Mouse (Mus musculus): ENCODE results near the gene Foxp4. TPM values are rescaled to one million over a fixed set of nuclear protein-coding genes. Genes with fewer than 3 reads are reported as not detected.
A peak's percentile ranks its signal among the peaks of the same experiment; 100 is the strongest.

The Foxp4 gene
- polyA plus RNA-seq, 1 experiment from 2014 or later, result 13.9 TPM

DNA sequence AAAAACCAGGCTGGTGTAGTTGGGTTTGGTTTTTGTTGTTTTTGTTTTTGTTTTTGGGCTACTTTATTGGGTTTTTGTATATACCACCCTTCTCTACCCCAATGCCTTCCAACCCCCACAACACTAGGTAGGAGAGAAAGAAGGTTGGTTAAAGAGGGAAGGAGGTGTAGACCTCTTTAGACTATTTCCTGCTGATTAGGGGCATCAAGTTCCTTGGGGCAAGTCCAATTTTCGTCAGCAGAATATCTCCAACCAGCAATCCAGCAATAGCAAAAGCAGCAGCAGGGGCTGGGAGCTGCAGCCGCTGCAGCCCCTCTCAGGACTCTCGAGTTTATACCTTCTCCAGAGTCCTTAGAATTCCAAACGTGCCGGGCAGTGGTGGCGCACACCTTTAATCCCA, 14.4 kb upstream of the Foxp4 start:
- no peak overlapping the region for H3K4me3 ChIP-seq (replicated peaks; ENCODE audit: low read length)
- H3K9me3 ChIP-seq (replicated peaks; ENCODE audit: control insufficient read depth, low read length), result no peaks in the 10 kb centered on the region
- no peak for ATAC-seq (ENCODE audit: insufficient read depth, low FRiP score)
- no peak overlapping the region for H3K9ac ChIP-seq (ENCODE audit: low read length)
- H3K36me3 ChIP-seq (ENCODE audit: control insufficient read depth, insufficient read depth, low read length), result no peaks in the 10 kb centered on the region
- H3K4me2 ChIP-seq (ENCODE audit: low read depth, low read length), result no peak overlapping the region
- WGBS, result 72% methylated on average over 6 of the region's 6 CpGs
- no peaks in the 10 kb centered on the region for H3K27me3 ChIP-seq (ENCODE audit: control insufficient read depth, insufficient read depth, low read length)
- 0 out of 2 replicates have a peak, but pooled peaks cover 5% of the 10 kb centered on the region for H3K4me1 ChIP-seq (ENCODE audit: control insufficient read depth, insufficient read depth, low read length)
- no peak overlapping the region for H3K27ac ChIP-seq (ENCODE audit: low read length)

DNA sequence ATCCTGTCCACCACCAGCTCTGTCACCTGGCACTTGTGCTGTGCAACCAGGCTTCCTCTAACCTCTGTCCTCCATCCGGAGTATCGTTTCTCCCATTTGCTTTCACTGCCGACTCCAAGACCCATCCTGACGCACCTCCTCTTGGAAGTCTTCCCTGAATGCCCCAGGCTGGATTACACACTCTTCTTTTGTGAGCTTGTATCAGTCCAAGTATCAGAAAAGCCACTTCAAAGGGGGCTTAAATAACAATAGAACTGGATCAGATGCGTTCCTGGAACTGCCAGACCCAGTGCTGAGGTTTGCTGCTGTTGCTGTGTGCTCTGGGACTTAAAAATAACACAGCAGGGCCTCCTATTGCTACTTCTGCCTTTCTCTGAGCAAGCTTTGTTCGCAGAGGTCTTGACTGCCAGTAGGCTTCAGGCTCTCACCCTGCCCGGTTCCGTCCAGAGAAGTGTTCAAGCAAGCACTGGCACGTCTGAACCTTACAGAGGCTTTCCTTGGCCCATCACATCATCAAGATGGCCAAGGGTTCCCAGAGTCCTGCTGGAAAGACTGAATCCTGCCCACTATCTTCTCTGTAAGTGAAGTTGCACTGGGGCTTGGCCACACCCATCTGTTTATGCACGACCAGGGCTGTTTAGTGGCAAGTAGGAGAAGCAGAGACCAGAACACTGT, 13.6 kb upstream of the Foxp4 start:
- 59% methylated on average over 10 of the region's 10 CpGs for WGBS
- no peaks in the 10 kb centered on the region for H3K9me3 ChIP-seq (replicated peaks; ENCODE audit: control insufficient read depth, low read length)
- H3K4me2 ChIP-seq (ENCODE audit: low read depth, low read length), result no peak overlapping the region
- no peak for ATAC-seq (ENCODE audit: insufficient read depth, low FRiP score)
- no peaks in the 10 kb centered on the region for H3K27me3 ChIP-seq (ENCODE audit: control insufficient read depth, insufficient read depth, low read length)
- H3K4me3 ChIP-seq (replicated peaks; ENCODE audit: low read length), result no peak overlapping the region
- no peaks in the 10 kb centered on the region for H3K36me3 ChIP-seq (ENCODE audit: control insufficient read depth, insufficient read depth, low read length)
- 0 out of 2 replicates have a peak, but pooled peaks cover under 1% of the 10 kb centered on the region for H3K4me1 ChIP-seq (ENCODE audit: control insufficient read depth, insufficient read depth, low read length)
- H3K27ac ChIP-seq (ENCODE audit: low read length), result no peak overlapping the region
- no peak overlapping the region for H3K9ac ChIP-seq (ENCODE audit: low read length)

DNA sequence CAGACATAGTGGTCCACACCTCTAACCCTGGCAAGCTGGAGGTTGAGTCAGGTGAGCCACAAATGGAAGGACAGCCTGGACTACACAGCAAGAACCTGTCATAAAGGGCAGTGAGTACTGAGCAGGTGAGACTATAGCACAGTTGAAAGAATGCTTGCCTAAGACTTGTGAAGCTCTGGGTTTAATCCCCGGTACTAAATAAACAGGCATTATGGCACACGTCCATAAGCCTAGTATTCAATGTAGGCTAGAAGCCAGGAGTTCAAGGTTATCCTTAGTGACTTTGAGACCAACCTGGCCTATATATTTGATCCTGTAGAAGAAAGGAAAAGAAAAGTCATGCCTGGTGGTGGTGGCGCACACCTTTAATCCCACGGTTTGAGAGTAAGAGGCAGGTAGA, 12.1 kb upstream of the Foxp4 start:
- H3K9ac ChIP-seq (ENCODE audit: low read length), result no peak overlapping the region
- 79% methylated on average over 4 of the region's 4 CpGs for WGBS
- no peaks in the 10 kb centered on the region for H3K36me3 ChIP-seq (ENCODE audit: control insufficient read depth, insufficient read depth, low read length)
- no peaks in the 10 kb centered on the region for H3K4me1 ChIP-seq (ENCODE audit: control insufficient read depth, insufficient read depth, low read length)
- H3K4me3 ChIP-seq (replicated peaks; ENCODE audit: low read length), result no peak overlapping the region
- H3K27me3 ChIP-seq (ENCODE audit: control insufficient read depth, insufficient read depth, low read length), result no peaks in the 10 kb centered on the region
- no peak overlapping the region for H3K27ac ChIP-seq (ENCODE audit: low read length)
- ATAC-seq (ENCODE audit: insufficient read depth, low FRiP score), result no peak
- no peak overlapping the region for H3K4me2 ChIP-seq (ENCODE audit: low read depth, low read length)
- H3K9me3 ChIP-seq (replicated peaks; ENCODE audit: control insufficient read depth, low read length), result no peaks in the 10 kb centered on the region

DNA sequence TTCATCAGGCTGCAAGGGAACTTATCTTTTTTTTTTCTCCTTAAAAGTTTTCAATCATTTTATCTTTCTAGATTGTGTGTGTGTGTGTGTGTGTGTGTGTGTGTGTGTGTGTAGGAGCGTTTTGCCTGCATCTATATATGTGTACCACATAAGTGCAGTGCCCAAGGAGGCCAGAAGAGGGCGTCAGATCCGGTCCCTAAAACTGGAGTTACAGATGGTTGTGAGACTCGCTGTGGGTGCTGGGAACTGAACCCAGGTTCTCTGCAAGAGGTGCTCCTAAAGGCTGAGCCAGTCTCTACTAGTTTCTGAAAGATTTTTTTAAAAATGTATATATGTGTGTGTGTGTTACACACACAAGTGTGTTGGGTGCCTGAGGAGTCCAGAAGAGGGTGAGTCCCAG, 5.0 kb upstream of the Foxp4 start:
- Histone ChIP-seq H3K4me2 (ENCODE audit: low read depth, low read length) (no peak overlapping the region), H3K36me3 (ENCODE audit: control insufficient read depth, insufficient read depth, low read length) (no peaks in the 10 kb centered on the region), H3K27me3 (ENCODE audit: control insufficient read depth, insufficient read depth, low read length) (no peaks in the 10 kb centered on the region), H3K4me1 (ENCODE audit: control insufficient read depth, insufficient read depth, low read length) (peaks cover 8% of the 10 kb centered on the region), H3K9ac (ENCODE audit: low read length) (no peak overlapping the region), H3K9me3 (replicated peaks; ENCODE audit: control insufficient read depth, low read length) (0 out of 2 replicates have a peak, but pooled peaks cover 3% of the 10 kb centered on the region), H3K27ac (ENCODE audit: low read length) (no peak overlapping the region), H3K4me3 (replicated peaks; ENCODE audit: low read length) (no peak overlapping the region)
- ATAC-seq (ENCODE audit: insufficient read depth, low FRiP score), result no peak
- 88% methylated on average over 4 of the region's 4 CpGs for WGBS

DNA sequence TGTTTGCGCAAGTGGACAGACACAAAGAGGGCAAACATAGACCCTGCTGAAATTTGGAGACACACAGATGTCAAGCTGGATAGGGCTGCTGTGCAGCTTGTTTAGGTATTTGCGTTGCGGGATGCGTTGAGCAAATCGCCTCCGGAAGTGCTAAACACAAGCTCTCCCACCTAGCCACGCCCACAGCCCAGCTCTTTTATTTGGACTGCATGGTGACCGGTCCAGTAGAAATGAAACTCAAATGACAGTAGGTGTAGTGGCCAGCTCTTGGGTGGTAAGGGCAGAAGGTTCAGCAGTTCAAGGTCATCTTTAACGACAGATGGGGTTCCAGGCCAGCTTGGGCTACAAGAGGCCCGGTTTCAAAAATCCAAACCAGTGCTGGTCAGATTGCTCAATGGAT, 1.5 kb upstream of the Foxp4 start:
- Histone ChIP-seq H3K27ac (ENCODE audit: low read length) (peak overlapping the region; percentile 97), H3K9me3 (replicated peaks; ENCODE audit: control insufficient read depth, low read length) (0 out of 2 replicates have a peak, but pooled peaks cover 3% of the 10 kb centered on the region), H3K4me3 (replicated peaks; ENCODE audit: low read length) (peak overlapping the region; percentile 98), H3K9ac (ENCODE audit: low read length) (peak overlapping the region; percentile 99), H3K27me3 (ENCODE audit: control insufficient read depth, insufficient read depth, low read length) (no peaks in the 10 kb centered on the region), H3K4me1 (ENCODE audit: control insufficient read depth, insufficient read depth, low read length) (peaks cover 23% of the 10 kb centered on the region), H3K4me2 (ENCODE audit: low read depth, low read length) (peak overlapping the region; percentile 84), H3K36me3 (ENCODE audit: control insufficient read depth, insufficient read depth, low read length) (no peaks in the 10 kb centered on the region)
- WGBS, result 35% methylated on average over 10 of the region's 10 CpGs
- no peak for ATAC-seq (ENCODE audit: insufficient read depth, low FRiP score)

DNA sequence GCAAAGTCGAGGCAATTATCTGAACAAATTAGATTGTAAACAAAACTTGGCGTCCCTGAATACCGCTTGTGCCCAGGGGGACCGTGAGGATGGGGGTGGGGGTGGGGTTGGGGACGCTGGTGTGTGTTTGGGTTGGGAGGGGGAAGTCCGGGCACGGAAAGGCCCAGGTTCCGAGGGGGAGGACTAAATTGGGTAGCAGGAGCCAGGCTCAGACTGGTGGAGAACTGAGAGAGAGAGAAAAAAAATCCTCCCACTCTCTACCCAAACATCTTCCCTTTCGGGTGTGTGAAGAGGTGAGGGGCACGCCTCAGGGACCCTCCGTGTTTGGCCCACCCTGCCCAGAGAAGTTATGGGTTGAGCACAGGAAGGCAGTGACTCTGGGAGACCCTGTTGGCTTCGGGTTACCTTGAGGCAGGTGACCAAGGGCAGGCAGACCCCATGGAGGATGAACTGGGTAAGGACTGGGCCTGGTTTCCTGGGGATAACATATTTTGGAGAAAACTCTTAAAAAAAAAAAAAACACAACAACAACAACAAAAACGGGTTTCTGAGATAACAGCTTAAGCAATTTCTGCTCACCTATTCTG, 988 bp upstream of the Foxp4 start:
- Histone ChIP-seq H3K4me1 (ENCODE audit: control insufficient read depth, insufficient read depth, low read length) (peaks cover 28% of the 10 kb centered on the region), H3K9ac (ENCODE audit: low read length) (peak overlapping the region; percentile 99), H3K9me3 (replicated peaks; ENCODE audit: control insufficient read depth, low read length) (0 out of 2 replicates have a peak, but pooled peaks cover 3% of the 10 kb centered on the region), H3K27ac (ENCODE audit: low read length) (peak overlapping the region; percentile 97), H3K4me3 (replicated peaks; ENCODE audit: low read length) (peak overlapping the region; percentile 98), H3K4me2 (ENCODE audit: low read depth, low read length) (peak overlapping the region; percentile 84), H3K36me3 (ENCODE audit: control insufficient read depth, insufficient read depth, low read length) (no peaks in the 10 kb centered on the region), H3K27me3 (ENCODE audit: control insufficient read depth, insufficient read depth, low read length) (no peaks in the 10 kb centered on the region)
- 2% methylated on average over 13 of the region's 13 CpGs for WGBS
- ATAC-seq (ENCODE audit: insufficient read depth, low FRiP score), result no peak

DNA sequence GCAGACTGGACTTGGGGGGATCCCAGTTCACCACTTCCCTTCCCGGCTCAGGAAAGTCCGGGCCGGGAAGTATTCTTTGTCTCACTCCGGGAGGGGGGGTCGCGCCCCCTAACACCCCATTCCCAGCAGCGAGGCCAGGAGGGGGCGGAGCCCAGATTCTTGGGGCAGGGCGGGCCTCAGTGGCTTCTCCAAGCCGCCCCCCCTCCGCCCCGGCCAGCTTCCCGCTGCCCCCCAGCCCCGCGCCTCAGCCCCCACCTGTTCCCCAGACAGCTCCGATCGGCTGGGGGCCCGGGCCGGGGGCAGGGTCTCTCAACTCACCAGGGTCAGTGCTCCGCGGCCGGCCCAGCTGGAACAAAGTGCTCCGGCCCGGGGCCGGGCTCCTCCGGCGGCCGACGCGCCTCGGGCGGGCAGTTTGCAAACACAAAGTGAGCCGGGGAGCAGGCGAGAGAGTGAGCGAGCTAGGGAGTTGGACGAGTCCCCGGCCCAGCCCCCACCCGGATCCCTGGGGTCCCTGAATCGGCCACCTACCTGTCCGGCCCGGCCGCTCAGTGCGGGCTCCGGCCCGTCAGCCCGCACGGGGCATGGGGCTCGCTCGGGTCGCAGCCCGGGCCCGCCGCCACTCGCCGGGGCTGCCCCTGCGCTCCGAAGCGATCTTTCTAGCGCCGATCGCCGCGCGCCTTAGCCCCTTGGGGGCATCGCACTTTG, 615 bp downstream of the Foxp4 start:
- peak; percentile 27; the same call in 1 of the 2 replicates for ATAC-seq (ENCODE audit: insufficient read depth, low FRiP score)
- peak overlapping the region; percentile 99 for H3K9ac ChIP-seq (ENCODE audit: low read length)
- H3K36me3 ChIP-seq (ENCODE audit: control insufficient read depth, insufficient read depth, low read length), result no peaks in the 10 kb centered on the region
- H3K9me3 ChIP-seq (replicated peaks; ENCODE audit: control insufficient read depth, low read length), result no peaks in the 10 kb centered on the region
- H3K4me3 ChIP-seq (replicated peaks; ENCODE audit: low read length), result peak overlapping the region; percentile 98
- under 1% methylated on average over 63 of the region's 65 CpGs for whole genome bisulfite sequencing
- peaks cover 37% of the 10 kb centered on the region for H3K4me1 ChIP-seq (ENCODE audit: control insufficient read depth, insufficient read depth, low read length)
- H3K27me3 ChIP-seq (ENCODE audit: control insufficient read depth, insufficient read depth, low read length), result no peaks in the 10 kb centered on the region
- peak overlapping the region; percentile 84 for H3K4me2 ChIP-seq (ENCODE audit: low read depth, low read length)
- H3K27ac ChIP-seq (ENCODE audit: low read length), result peak overlapping the region; percentile 97

DNA sequence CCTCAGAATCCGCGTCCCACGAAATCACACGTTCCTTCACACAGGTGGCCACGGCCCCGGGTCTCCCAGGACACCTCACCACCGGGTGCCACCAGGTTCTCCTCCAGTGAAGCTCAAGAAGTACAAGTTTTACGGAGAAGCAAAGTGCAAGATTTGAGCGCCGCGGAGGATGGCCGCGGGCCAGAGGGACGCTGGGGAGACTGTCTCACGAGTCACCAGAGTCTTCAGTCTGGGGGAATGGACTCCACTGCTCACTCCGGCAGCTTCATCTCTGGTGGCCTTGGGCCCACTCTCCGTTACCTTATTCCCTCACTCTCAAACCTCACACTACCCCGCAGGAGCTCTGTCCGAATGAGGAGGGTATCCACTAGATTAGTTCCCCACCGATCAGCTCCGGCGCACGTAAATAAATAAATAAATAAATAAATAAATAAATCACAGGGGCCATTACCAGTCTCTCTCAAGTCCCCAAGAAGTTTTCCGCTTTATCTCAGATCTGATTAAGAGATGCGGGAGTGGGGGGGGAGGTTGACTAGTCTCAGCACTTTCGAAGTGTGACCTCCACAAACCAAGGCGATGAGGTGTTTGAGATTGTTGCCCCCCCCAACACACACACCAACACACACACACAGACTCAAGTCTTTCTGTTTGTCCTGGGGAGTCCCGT, 1.3 kb downstream of the Foxp4 start:
- under 1% methylated on average over 28 of the region's 28 CpGs for WGBS

More for the DNA sequence above, 1.3 kb downstream of the Foxp4 start:
- Histone ChIP-seq H3K27me3 (ENCODE audit: control insufficient read depth, insufficient read depth, low read length) (no peaks in the 10 kb centered on the region), H3K36me3 (ENCODE audit: control insufficient read depth, insufficient read depth, low read length) (no peaks in the 10 kb centered on the region), H3K27ac (ENCODE audit: low read length) (peak overlapping the region; percentile 97), H3K9me3 (replicated peaks; ENCODE audit: control insufficient read depth, low read length) (no peaks in the 10 kb centered on the region), H3K4me1 (ENCODE audit: control insufficient read depth, insufficient read depth, low read length) (peaks cover 38% of the 10 kb centered on the region), H3K9ac (ENCODE audit: low read length) (peak overlapping the region; percentile 99), H3K4me2 (ENCODE audit: low read depth, low read length) (peak overlapping the region; percentile 84), H3K4me3 (replicated peaks; ENCODE audit: low read length) (peak overlapping the region; percentile 98)
- ATAC-seq (ENCODE audit: insufficient read depth, low FRiP score), result no peak

Data from stomach, embryonic 16.5 days (tissue).